Mouse (Mus musculus) testis, adult 2 months (tissue): ENCODE measurements at regions not wholly inside any gene's neighbourhood (a gene's known extent, or its start where the extent isn't known, plus 50 kb on each side); places are given as distances from the start of the nearest gene placed in this dataset.

Experiments used
- H3K27ac ChIP-seq: fragments of 200-500 bp; 2 replicates; pipeline ENCODE4 v1.5.1; 2012; ENCODE audit warnings: low read depth, low read length; ENCODE audit not compliant: control insufficient read depth, insufficient read depth
- H3K27me3 ChIP-seq: fragments of 200-500 bp; 2 replicates; pipeline ENCODE4 v1.6.1; 2012; ENCODE audit warnings: mild to moderate bottlenecking, low read length, moderate library complexity; ENCODE audit not compliant: control insufficient read depth, insufficient read depth
- H3K36me3 ChIP-seq: fragments of 200-500 bp; 2 replicates; pipeline ENCODE4 v1.6.1; 2012; ENCODE audit warnings: mild to moderate bottlenecking, low read length; ENCODE audit not compliant: control insufficient read depth, insufficient read depth
- H3K4me1 ChIP-seq: fragments of 200-500 bp; 2 replicates; pipeline ENCODE4 v1.6.1; 2012; ENCODE audit warnings: low read length; ENCODE audit not compliant: control insufficient read depth, insufficient read depth
- H3K4me3 ChIP-seq: fragments of 200-500 bp; 2 replicates; pipeline ENCODE4 v1.5.1; 2012; ENCODE audit warnings: low read depth, mild to moderate bottlenecking, low read length, moderate library complexity, mixed read lengths; ENCODE audit not compliant: control insufficient read depth
- CTCF ChIP-seq: fragments of 200-500 bp; IDR thresholded peaks from 2 replicates; pipeline ENCODE4 v1.5.1; 2012; ENCODE audit warnings: low read depth, mild to moderate bottlenecking, inconsistent platforms, low read length, moderate library complexity; ENCODE audit not compliant: control insufficient read depth, insufficient read depth, insufficient replicate concordance
- POLR2A ChIP-seq: fragments of 200-500 bp; IDR thresholded peaks from 2 replicates; pipeline ENCODE4 v1.6.1; 2012; ENCODE audit warnings: low read depth, mild to moderate bottlenecking, inconsistent platforms, low read length, moderate library complexity; ENCODE audit not compliant: control insufficient read depth

DNA sequence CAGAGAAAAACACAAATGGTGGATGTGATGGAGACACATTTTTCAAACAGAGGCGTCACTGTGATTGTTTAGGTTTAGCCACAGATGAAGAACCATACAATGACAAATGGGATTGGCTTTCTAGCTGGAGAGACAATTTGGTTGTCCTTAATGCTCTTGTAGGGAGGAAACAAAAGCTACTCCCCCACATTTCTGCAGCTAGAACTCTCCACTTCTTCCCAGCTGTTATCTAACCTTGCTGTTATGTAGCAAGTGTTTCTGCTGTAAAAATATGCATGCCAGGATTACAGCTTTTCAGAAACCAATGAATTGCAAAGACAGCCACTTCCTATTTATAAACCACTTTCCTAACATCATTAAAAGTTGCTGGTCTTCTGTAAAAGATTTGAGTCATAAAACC, 309.2 kb upstream of the Etaa1 start:
- H3K27me3 ChIP-seq: no peaks in the 10 kb centered on the region
- H3K36me3 ChIP-seq: no peaks in the 10 kb centered on the region
- H3K4me3 ChIP-seq: no peak overlapping the region
- no peaks in the 10 kb centered on the region for H3K4me1 ChIP-seq
- H3K27ac ChIP-seq: no peak overlapping the region
- TF ChIP-seq CTCF: no peak
- no peak for TF ChIP-seq POLR2A

- no peak overlapping the region for H3K27ac ChIP-seq
- no peaks in the 10 kb centered on the region for H3K27me3 ChIP-seq
- no peak for TF ChIP-seq CTCF
- no peak for TF ChIP-seq POLR2A
- no peaks in the 10 kb centered on the region for H3K4me1 ChIP-seq
- no peak overlapping the region for H3K4me3 ChIP-seq
- no peaks in the 10 kb centered on the region for H3K36me3 ChIP-seq
These were observed 295.6 kb upstream of the Etaa1 start for GRCm38 (mm10) chr11:18249236-18249635.

DNA sequence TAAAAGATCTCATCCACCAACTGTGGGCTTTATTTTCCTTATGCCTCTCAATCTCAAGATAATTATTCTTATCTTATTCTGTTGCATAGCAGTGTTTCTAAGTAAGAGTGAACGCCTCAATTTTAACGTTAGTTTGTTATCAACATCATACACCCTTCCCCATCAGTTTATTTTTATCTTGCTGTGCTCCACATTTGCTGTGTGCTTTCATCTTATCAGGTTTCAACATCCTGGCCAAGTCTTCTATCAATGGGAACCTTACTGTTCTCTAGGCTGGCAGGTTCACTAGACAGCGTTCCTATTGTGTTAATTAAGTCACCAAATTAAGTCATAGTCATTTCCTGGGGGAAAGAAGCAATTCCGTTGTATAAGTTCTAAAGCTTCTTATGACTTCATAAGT, 263.1 kb upstream of the Etaa1 start:
- no peak overlapping the region for H3K27ac ChIP-seq
- no peaks in the 10 kb centered on the region for H3K36me3 ChIP-seq
- no peaks in the 10 kb centered on the region for H3K27me3 ChIP-seq
- H3K4me1 ChIP-seq: no peaks in the 10 kb centered on the region
- no peak for TF ChIP-seq CTCF
- TF ChIP-seq POLR2A: no peak
- no peak overlapping the region for H3K4me3 ChIP-seq

- no peaks in the 10 kb centered on the region for H3K36me3 ChIP-seq
- H3K27ac ChIP-seq: no peak overlapping the region
- TF ChIP-seq POLR2A (no peak), CTCF (no peak)
- H3K4me3 ChIP-seq: no peak overlapping the region
- no peaks in the 10 kb centered on the region for H3K27me3 ChIP-seq
- no peaks in the 10 kb centered on the region for H3K4me1 ChIP-seq
These were observed 219.4 kb upstream of the Etaa1 start for GRCm38 (mm10) chr11:18173028-18173427.

DNA sequence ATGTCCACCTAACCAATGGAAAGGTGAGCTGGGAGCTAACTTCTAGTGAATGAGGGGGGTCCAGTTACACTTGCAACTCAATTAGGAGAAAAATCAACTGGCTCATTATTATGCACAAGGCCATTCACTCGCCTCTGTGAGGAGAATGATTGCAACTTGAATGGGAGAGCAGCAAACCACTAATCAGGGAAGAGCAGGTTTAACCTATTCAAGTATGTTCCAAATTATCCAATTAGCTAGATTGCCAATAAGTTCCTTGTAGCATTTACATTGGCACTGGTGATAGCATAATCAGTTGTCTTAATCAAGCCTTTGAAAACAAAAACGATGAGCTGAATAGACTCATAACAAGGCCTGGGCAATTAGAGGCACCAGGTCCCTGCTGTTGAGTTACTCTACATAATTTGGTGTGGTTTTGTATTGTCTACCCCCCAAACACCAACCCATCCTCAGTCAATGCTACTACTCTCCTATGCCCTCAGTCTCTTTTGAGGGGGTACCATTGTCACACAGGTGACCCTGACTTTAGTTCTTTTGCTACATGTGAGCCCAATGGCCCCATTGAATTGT, 217.6 kb upstream of the Etaa1 start:
- no peaks in the 10 kb centered on the region for H3K36me3 ChIP-seq
- no peak for TF ChIP-seq CTCF
- TF ChIP-seq POLR2A: no peak

DNA sequence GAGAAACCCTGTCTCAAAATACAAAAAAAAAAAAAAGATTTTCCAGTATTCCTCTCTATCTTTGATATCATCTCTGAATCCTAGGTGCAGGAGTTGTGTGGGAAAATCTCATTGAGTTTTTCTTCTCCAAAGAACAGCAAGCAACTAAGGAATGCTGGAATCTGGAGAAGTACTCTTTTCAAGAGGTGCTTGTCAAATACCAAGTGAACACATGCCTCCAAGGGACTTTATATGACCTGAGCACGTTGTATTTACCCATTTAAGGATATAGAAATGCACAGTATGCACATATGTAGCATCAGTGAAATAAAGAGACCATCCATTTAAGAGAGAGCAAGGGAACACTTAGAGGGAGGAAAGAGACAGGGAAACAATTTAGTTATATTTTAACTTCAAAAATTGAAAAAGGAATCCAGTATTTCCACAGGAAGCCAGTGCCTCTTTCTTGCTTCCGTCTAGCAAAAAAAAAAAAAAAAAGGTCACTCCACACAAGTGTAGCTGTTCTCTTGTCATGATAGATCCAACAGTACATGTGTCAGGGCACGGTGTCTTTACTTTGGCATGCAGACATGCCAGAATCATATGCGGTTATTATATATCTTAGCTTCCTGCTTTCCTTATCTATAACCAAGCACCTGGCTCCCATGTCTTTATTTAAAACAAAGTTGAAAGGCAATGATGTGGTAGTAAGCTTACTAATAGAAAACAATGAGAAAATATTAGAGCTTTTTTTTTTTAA, 212.1 kb upstream of the Etaa1 start:
- no peak overlapping the region for H3K27ac ChIP-seq
- H3K27me3 ChIP-seq: no peaks in the 10 kb centered on the region
- TF ChIP-seq POLR2A (no peak), CTCF (no peak)
- no peaks in the 10 kb centered on the region for H3K4me1 ChIP-seq
- H3K36me3 ChIP-seq: no peaks in the 10 kb centered on the region
- no peak overlapping the region for H3K4me3 ChIP-seq

More for the DNA sequence above, 217.6 kb upstream of the Etaa1 start:
- no peak overlapping the region for H3K27ac ChIP-seq
- H3K4me1 ChIP-seq: no peaks in the 10 kb centered on the region
- no peaks in the 10 kb centered on the region for H3K27me3 ChIP-seq
- H3K4me3 ChIP-seq: no peak overlapping the region

- no peak overlapping the region for H3K4me3 ChIP-seq
- H3K4me1 ChIP-seq: no peaks in the 10 kb centered on the region
- H3K36me3 ChIP-seq: no peaks in the 10 kb centered on the region
- TF ChIP-seq CTCF: no peak
- TF ChIP-seq POLR2A: no peak
- H3K27ac ChIP-seq: no peak overlapping the region
- no peaks in the 10 kb centered on the region for H3K27me3 ChIP-seq
These were observed 210.3 kb upstream of the Etaa1 start for GRCm38 (mm10) chr11:18164025-18164423.
